Mouse (Mus musculus) mesoderm, embryonic 11.5 days (tissue): ENCODE results near the gene Apbb1ip.
"Not testable (repeated sequence)": the region's sequence is repeated elsewhere in the genome, so short reads cannot be mapped to it uniquely, and the experiment has no call there.

Experiments
- DNase-seq: peaks from one replicate; pipeline ENCODE4 v3.0.0-alpha.2; 2012; ENCODE audit warnings: low read depth, low spot score

The Apbb1ip gene

DNA sequence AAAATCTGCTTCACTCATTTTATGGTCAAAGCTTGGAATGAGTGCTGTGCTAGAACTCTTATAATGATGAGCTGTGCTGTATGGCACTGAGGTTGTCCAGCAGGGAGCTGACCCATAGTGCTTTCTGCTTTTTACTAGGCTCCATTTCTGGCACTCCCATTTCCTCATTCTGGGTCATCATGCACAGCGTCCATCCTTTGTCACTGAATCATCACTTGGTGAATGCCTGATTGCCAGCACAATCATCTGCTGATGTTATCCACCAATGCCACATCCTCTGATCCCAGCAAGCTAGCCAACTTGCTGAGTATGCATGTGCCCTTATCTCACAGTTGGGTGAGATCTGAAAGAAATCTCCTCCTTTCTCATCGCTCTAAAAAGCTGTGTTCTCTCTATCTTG is 48.4 kb downstream of the Apbb1ip start:
- DNase-seq: no peak

DNA sequence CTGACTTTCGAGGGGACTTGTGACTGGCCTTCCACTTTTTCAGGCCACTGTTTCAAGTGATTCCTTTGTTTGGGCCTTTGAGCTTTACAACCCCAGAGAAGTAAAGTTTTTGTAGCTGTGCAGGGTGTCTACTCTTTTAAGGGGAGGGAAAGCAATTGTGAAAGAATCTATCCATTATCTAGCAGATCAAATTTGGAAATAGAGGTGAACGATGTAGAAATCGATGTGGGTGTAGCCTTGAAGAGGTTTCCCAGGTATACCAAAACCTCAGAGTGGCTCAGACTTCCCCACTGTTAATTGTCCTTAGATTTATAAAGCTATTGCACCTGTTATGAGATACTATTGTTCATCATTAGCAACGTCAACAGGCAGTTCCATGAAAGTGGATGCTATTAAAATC is 71.6 kb downstream of the Apbb1ip start:
- no peak for DNase-seq

DNA sequence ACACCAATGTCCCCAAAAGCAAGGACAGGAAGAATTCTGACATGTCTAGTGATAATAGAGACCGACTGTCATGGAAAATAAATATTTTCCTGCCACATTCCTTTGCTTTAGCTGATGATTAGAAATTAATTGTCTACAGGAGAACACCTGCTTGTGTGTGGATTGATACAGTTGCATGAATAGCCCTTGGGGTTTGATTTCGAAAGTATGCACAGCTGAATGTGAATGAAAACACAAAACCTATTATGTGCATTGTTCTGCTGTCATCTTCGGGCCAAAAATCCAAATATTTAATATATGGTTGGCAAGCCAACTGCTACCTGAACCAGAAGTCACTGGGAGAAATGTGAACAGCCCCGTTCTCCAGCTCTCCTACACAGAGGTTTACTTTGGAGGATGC is 78.0 kb downstream of the Apbb1ip start:
- no peak for DNase-seq

DNA sequence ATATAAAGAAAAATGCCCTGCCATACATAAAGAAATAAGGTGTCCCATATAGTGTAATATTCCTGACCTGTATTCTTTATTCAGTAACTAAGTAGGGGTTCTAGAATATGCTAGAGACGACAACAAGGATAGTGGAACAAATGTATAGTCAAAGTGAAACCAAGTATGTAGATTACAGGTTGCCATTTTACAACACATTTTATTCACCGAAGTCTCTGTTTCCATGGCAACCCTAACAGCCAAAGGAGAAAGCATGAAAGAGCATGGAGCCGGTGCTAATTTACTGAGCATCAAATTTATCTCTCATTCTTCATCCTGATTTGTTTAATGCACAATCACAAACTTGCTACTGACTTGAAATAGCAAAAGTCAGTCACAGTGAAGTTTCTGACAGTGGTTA is 83.6 kb downstream of the Apbb1ip start:
- peak; percentile 25 for DNase-seq

DNA sequence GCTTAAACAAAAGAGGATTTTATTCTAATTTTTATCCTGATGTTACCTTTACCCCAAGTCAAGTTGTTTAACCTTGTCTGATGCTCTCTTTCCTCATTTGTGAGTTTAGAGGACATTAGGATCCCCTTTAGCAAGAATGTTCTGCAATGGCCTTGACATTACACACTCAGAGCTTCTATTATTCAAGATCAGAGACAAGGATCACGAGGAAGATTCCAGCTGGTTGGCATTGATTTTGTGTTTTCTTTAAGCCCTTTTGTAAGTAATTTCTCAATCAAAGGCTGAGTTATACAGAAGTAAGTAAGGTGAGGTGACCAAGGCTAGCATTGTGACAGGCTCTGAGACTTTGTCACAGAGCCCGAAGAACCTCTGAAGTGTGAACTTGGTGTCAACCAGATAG is 88.3 kb downstream of the Apbb1ip start:
- DNase-seq: no peak

DNA sequence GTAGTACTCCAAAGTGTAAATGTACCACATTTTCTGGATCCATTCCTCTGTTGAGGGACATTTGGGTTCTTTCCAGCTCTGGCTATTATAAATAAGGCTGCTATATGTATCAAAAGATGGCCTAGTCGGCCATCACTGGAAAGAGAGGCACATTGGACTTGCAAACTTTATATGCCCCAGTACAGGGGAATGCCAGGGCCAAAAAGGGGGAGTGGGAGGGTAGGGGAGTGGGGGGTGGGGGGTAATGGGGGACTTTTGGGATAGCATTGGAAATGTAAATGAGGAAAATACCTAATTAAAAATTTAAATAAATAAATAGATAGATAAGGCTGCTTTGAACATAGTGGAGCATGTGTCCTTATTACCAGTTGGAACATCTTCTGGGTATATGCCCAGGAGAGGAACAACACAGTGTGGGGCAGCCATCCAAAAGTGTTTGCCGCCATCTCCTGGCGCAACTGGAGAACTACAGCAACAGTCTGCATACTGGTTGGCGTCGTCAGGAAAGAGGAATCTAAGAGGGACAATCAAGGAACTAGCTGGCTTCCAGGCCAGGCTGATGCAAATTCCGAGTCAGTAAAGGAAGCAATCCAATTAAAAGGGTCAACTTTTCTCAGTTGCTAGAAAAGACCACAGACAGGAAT is 90.6 kb downstream of the Apbb1ip start:
- DNase-seq: peak; percentile 75

DNA sequence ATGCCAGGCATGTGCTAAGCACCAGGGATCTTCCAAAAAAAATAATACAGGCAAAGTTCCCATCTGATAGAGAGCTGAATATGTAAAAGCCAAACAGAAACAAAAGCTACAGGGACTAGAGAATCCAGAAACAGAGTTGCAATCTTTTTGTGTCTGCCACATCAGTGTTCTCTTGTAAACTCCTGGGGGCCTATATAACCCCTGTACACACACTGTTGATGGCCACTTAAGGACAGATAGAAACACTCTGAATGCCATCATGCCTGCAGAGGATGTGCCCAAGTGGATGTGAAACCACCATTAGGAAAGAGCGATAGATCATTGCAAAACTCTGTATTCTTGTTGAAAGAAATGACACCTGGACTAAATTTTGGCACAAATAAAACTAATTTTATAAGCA is 91.9 kb downstream of the Apbb1ip start:
- no peak for DNase-seq

DNA sequence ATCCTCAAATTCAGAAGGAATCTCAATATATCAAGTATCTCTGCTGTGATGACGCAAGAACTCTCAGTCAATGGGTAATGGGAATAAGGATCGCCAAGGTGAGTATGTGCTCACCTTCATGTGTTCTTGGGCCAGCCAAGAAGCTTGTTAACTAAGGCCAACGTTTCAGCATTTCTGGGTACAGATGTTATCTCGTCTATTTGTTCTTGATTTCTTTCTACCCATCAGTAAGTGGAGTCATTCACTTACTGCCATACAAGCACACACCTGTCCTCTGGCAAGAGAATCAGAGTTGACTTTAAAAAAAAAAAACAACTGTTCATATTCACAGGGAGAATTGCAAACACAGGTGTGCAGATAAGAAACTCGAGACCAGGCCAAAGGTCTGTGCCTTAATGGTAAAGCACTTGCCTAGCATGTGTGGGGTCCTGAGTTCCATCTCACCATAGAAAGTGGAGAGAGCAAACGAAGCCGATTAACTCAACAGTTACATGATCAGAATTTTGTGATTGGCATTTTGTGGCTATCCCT is 93.1 kb downstream of the Apbb1ip start:
- DNase-seq: no peak

DNA sequence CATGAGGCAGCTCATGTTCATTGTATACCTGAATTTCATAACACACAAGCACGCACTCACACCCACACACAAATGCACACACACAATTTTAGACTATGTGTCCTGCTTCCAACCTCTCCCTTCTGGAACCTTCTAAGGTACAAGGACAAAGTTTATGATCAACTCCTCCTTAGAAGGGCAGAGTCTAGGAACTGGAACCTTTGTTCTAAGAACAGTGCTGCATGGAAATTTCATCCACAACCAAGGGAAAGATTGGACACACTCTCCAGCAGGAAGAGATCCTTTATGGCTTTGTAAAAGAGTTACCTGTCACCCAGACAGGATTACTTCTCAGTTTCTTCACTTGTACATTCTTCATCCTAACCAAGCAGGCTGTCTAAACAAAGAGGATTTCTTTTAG is 99.3 kb downstream of the Apbb1ip start:
- no peak for DNase-seq

DNA sequence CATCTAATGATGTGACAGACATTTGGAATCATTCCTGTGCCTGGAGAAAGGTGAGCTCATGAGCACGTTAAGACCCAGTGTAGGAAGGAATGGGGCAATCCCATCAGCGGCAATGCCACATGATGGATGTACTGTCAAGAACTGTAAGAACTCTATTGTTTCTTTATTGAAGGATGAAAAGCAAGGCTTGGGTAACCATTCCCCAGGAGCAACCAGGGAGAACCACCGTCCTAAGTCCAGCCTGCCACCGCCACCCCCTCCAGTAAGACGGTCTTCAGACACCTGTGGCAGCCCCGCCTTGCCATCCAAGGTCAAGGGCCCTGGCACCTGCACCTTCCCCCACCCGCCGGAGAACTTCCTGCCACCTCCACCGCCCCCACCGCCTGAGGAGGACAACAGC is 100.7 kb downstream of the Apbb1ip start:
- no peak for DNase-seq

DNA sequence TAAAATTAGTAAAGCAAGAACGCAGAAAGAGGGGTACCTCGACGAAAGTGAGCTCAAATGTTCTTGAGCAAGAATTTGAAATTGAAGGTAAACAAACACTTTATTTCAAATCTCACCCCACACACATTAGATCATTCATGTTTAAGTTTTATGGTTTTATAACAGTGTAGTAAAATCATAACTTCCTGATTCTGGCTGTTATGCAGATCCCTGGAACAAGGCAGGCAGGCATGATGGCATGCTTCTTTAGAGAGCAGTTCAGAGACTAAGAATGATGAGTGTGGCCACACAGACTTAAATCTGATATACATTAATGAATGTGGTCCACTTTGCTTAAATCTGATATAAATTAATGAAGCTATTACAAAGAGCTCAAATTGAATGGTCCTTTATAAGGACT is 102.7 kb downstream of the Apbb1ip start:
- no peak for DNase-seq

DNA sequence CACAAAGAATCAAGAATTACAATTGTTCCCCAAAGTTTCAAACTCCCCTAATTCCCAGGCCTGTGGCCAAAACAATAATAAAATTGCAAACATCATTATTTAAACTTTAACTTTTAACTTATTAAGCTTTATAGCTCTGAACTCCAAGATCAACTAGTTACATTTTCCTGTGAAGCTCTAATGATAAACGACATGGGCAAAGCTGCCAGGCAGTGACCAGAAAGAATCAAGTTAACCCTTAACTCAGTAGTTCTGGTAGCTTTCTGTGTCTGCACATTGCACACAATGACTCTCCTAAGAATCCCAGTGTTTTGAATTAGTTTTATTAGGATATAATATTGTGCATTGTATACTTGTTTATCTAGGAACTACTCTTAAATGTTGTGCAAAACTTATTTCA is 104.9 kb downstream of the Apbb1ip start:
- DNase-seq: no peak

DNA sequence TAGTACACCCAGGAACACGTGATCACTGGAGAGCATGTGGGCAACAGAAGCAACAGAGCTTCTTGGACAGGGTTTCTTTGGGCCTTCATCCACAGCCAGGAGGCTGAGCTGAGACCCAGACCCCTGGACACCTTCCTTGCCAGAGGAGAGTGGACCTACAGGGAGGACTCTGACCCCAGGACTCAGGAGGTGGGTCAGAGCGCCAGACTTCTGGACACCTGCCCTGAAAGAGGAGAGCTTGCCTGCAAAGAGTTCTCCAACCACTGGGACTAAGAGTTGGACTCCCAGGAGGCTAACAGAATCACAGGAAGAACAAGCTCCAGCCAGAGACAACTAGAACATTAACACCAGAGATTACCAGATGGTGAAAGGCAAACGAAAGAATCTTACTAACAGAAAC is 106.8 kb downstream of the Apbb1ip start:
- DNase-seq: not testable (repeated sequence)

DNA sequence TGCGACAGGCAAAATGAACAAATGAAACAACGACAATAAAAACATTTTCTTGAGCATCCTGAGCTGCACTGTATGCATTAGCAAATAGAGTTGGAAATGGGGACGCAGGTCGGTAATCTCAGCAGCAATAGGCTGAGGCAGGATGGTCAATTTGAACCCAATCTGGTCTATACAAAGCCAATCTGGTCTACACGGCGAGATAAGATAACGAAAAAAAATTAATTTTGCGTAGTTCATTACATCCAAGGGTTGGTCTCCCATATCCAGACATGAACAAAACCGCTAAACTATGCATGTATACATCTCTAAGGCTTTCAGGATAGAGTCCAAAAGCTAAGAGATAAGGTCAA is 121.0 kb downstream of the Apbb1ip start:
- DNase-seq: no peak

DNA sequence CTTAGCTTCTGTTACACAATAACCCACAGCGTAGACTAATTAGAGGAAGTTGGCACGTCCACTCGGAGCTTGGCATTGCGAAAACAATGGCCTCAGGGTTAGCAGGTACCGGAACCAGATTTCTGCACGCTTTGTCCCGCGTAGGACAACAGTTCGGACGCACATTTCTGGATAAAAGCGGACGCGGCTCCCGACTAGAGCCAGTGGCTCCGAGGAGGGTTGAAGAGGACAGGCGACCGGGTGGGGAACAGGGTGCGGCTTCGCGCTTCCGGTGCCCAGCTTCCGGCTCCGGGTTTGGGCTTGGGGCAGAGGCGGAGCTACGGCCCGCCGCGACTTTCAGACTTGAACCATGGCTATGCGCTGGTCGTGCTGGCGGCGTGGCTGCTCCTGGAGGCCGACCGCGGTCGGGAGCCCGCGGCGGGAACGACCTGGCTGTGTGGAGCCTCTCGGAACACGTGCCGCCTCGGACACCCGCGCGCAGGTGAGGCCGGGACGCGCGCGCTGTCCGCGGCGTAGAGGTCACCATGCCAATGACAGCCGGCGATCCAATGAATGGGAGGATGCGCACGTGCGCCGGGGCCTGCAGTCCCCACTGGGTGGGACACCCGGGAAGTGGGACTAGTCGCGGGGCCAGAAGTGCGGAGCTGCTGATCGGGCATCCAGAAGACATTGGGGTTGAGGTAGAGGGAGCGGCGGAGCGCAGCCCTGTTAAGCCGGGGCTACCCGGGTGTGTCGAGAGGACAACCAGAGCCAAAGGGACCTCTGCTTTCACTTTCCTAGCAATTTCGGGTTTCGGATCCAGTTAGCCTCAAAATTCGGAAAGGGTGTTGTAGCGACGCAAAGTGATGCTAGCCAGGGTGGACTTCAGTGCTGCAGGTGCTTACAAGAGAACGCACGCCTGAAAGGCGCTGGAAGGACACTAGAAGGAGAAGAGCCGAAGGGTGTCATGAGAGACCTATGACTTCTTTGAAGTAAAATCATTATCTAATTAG is 121.7 kb downstream of the Apbb1ip start, which contains the start of gene Pdss1:
TSS of gene Pdss1 (plus strand) at position 241 of the 992 bp plus-strand sequence.
- peak; percentile 90 for DNase-seq

DNA sequence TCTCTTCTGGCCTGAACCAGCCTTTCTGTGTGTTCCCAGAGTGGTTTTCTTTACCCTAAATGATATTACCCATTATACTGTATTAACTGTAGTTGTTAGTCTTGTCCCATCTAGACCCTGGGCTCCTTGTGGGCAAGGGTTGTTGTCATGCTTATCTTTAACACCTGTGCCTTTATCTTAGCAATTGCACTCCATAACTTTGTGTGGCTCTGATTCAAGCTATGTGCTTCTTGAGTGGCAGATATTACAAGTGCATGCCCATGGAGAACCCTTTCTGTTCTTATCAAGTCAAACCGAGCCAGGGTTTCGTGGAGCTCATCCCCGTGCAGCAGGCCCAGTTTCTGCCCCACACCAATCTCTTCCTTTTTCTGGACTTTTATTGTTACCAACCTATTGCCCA is 130.1 kb downstream of the Apbb1ip start:
- DNase-seq: no peak

DNA sequence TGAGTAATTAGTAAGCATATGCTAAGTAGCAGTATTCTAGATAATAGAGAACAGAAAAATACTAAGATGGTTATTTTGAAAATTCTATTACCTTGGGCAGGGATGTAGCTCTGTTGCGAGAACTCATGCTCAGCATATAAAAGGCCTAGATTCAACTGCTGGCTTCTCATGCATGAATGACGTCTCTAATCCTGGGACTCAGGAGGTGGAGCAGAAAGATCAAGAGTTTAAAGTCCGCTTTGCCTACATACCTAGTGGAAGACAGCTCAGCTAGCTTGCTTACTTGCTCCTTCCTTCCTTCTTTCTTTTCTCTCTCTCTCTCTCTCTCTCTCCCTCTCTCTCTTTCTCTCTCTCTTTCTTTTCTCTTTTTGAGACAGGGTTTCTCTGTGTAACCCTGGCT is 140.5 kb downstream of the Apbb1ip start:
- DNase-seq: no peak

DNA sequence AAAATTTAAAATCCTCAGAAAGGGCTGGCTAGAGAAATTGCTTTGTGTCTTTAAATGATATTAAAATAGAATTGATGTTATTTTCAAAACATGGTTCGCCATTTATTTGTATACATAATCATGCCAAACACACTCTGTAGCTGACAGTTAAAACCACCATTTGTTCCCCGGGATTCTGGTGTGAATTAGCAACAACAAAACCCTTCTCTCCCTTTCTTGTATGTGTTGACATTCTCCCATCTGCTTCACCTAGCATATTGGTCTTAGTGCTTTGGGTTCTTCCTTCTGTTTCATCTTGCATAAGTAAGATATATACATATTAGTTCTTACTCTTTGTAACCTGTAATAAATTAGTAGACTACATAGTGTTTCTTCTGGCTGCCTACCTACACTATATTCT is 144.8 kb downstream of the Apbb1ip start:
- no peak for DNase-seq
